Mouse (Mus musculus) C2C12 (cell line): ENCODE data around the gene Capn5.

Source experiments
- CEBPB ChIP-seq: IDR thresholded peaks from one replicate; pipeline ENCODE4 v1.6.1; 2011; ENCODE audit warnings: low read depth, mild to moderate bottlenecking, control low read depth, moderate library complexity
- CTCF ChIP-seq: IDR thresholded peaks from one replicate; pipeline ENCODE4 v1.5.1; 2011; ENCODE audit not compliant: control insufficient read depth, insufficient read depth, insufficient read length
- FOSL1 ChIP-seq: IDR thresholded peaks from one replicate; pipeline ENCODE4 v1.8.0; 2011; ENCODE audit warnings: mild to moderate bottlenecking, low read length; ENCODE audit not compliant: poor library complexity, insufficient read depth, severe bottlenecking
- MAX ChIP-seq: IDR thresholded peaks from one replicate; pipeline ENCODE4 v1.6.1; 2011; ENCODE audit warnings: mild to moderate bottlenecking, control low read depth
- MYOD1 ChIP-seq: IDR thresholded peaks from one replicate; pipeline ENCODE4 v1.6.1; 2011; ENCODE audit warnings: low read depth; ENCODE audit not compliant: control insufficient read depth, insufficient read length
- USF1 ChIP-seq: IDR thresholded peaks from one replicate; pipeline ENCODE4 v1.6.1; 2011; ENCODE audit warnings: low read depth, mild to moderate bottlenecking, control low read depth, moderate library complexity

DNA sequence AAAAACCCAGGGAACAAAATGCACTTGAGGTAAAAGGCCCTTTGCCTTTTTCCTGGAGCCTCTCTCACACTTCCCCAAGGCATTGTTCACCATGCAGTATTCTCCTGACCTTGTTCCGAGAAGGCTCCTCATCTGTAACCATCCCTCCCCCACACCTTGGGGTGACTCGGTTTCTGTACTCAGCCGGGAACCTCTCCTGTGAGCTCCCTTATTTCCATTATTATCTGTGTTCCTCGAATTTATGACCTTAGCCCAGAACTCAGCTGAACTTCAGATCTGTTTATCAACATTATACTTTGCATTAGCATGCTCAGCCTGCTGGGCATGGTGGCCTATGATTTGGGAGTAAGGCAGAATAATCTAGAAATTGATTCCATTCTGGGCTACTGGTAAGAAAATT lies 24.9 kb upstream of the Capn5 start:
- no peak for TF ChIP-seq CTCF
- no peak for TF ChIP-seq FOSL1
- TF ChIP-seq MAX, result no peak
- no peak for TF ChIP-seq USF1
- no peak for TF ChIP-seq MYOD1
- no peak for TF ChIP-seq CEBPB
